Mouse (Mus musculus): ENCODE data around the gene Grwd1. TPM values are rescaled to one million over a fixed set of nuclear protein-coding genes. Genes with fewer than 3 reads are reported as not detected.
A peak's percentile ranks its signal among the peaks of the same experiment; 100 is the strongest.

The Grwd1 gene
- total RNA-seq, 2 experiments from 2014 or later = 8.6 to 12.5 TPM

DNA sequence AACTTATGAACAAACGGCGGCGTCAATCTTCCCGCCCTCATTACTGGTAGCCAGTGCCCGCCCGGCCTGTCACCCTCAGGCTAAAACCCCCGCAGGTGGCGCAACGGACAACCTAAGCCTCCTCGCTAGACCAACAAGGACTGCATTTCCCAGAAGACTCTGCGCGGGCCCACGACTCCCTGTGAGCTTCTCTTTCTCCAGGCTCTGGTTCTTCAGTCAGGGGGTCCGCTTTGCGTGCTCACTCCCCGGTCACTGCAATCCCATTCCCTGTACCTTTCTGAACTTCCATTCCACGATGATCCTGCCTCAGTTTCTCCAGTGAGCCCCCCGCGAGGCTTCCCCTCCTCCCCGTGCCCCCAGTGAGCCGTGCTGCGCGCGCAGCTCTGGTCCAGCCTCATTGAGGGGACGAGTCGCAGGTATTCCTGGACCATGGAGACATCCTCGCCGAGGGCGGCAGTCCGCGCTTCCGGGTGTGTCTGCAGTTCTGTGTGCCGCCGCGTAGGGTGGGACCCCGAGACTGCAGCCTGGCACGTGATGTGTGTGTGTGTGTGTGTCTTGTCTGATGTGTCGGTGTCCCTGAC, 47.1 kb downstream of the Grwd1 start, which contains the start of gene Lmtk3:
Gene Lmtk3, plus strand, starts transcription at position 228 of the 581 bp plus-strand sequence.
- DNase-seq = peak; percentile 34 to 41
- intact Hi-C loops (cut with DNase I) = no loop called here

GRCm38 (mm10) chr7:45782271-45782670, 48.5 kb downstream of the Grwd1 start:
- DNase-seq = no peak
- intact Hi-C loops (cut with DNase I) = no loop called here

DNA sequence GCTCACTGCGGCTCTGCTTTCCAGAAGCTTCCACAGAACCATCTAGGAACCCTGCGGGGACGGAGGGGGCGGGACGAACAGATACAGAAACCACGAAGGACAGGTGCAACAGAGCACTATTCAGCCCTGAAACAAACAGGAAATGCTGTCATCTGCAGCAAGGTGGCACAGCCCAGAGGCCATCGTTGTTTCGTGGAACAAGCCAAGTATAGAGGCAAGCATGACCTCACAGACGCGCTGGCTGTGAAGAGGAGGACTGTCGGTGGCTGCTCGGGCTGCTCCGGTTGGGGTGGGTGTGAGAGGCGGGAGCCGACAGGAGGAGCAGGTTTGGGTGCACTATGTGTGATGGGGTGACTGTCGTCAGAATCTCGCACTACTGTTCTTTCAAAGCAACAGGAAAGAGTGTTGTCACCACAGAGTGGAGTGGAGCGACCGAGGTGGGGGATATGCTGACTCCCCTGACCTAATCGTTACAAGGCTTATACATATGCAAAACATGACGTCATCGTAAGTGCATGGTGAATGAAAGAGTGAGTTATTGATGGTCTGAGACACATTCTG, 51.6 kb downstream of the Grwd1 start:
- DNase-seq = no peak
- intact Hi-C loops (cut with DNase I) = no loop called here

DNA sequence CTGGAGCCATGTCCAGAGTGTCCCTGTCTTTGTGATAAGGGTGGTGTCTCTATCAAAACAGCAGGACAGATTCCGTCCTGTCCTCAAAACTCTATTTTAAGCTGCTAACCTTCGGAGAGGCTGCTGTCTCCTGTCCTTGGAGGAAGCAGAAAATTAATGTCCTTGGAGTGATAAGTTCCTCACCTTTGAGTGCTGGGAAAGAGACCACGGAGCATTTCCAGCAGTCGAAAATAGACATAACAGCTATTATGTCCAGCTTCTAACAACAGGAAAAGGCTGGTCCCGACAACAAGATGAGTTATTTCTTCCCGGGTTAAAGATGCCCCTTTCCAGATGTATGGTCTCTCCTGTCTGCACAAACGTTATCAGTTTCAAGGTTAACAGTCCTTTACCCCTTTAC, 55.5 kb downstream of the Grwd1 start:
- intact Hi-C loops (cut with DNase I) = no loop called here
- DNase-seq = no peak

Other genes with a start within 250 kb of the Grwd1 start
- not detected for gene Fgf21, start 215.5 kb downstream of the Grwd1 start, total RNA-seq (2021)
- gene Fut1, start 213.7 kb downstream of the Grwd1 start, total RNA-seq (2021) = under 1 TPM in 1 of 2 experiments, not detected in 1; 0.12 TPM
- gene Izumo1, start 209.1 kb downstream of the Grwd1 start, total RNA-seq (2021) = under 1 TPM; 0.54 to 0.67 TPM
- 10 to 100 TPM; 42.6 to 42.8 TPM for gene Rasip1, start 203.5 kb downstream of the Grwd1 start, total RNA-seq (2021)
- gene Mamstr, start 191.0 kb downstream of the Grwd1 start, total RNA-seq (2021) = 1 to 10 TPM; 6.4 to 6.9 TPM
- under 1 TPM; 0.37 to 0.69 TPM for gene Fut2, start 164.6 kb downstream of the Grwd1 start, total RNA-seq (2021)
- under 1 TPM; 0.12 to 0.24 TPM for gene Ntn5, start 146.9 kb downstream of the Grwd1 start, total RNA-seq (2021)
- under 1 TPM in 1 of 2 experiments, not detected in 1; 0.12 TPM for gene Sec1, start 136.5 kb downstream of the Grwd1 start, total RNA-seq (2021)
- 1 to 10 TPM; 4.3 to 6.6 TPM for gene Car11, start 131.1 kb downstream of the Grwd1 start, total RNA-seq (2021)
- gene Dbp, start 125.9 kb downstream of the Grwd1 start, total RNA-seq (2021) = 10 to 100 TPM; 24.7 to 27.1 TPM
- gene Rpl18, start 115.5 kb downstream of the Grwd1 start, total RNA-seq (2021) = 100 to 1,000 TPM; 552 to 626 TPM
- gene Sphk2, start 112.9 kb downstream of the Grwd1 start, total RNA-seq (2021) = 10 to 100 TPM; 17.5 to 18.8 TPM
- gene Fam83e, start 109.7 kb downstream of the Grwd1 start, total RNA-seq (2021) = under 1 TPM; 0.17 to 0.24 TPM
- not detected for gene Spaca4, start 105.1 kb downstream of the Grwd1 start, total RNA-seq (2021)
- under 1 TPM in 1 of 2 experiments, not detected in 1; 0.12 TPM for gene Lmtk3, start 47.2 kb downstream of the Grwd1 start, total RNA-seq (2021)
- not detected for gene Sult2b1, start 46.3 kb downstream of the Grwd1 start, total RNA-seq (2021)
- 10 to 100 TPM; 73.9 to 77.1 TPM for gene Cyth2, start 16.4 kb downstream of the Grwd1 start, total RNA-seq (2021)
- under 1 TPM; 0.74 to 1.00 TPM for gene Kcnj14, start 6.2 kb downstream of the Grwd1 start, total RNA-seq (2021)
- 100 to 1,000 TPM; 103 to 109 TPM for gene Kdelr1, start 41.8 kb upstream of the Grwd1 start, total RNA-seq (2021)
- under 1 TPM; 0.34 to 0.41 TPM for gene Grin2d, start 47.4 kb upstream of the Grwd1 start, total RNA-seq (2021)
- not detected for gene Syngr4, start 65.8 kb upstream of the Grwd1 start, total RNA-seq (2021)
- 10 to 100 TPM; 77.4 to 79.3 TPM for gene Tmem143, start 66.0 kb upstream of the Grwd1 start, total RNA-seq (2021)
- gene Emp3, start 90.5 kb upstream of the Grwd1 start, total RNA-seq (2021) = 10 to 100 TPM; 25.7 to 32.4 TPM
- gene Ccdc114, start 93.1 kb upstream of the Grwd1 start, total RNA-seq (2021) = 1 to 10 TPM; 2.0 to 2.2 TPM
- gene Abcc6, start 199.4 kb upstream of the Grwd1 start, total RNA-seq (2021) = under 1 TPM; 0.05 TPM
- 10 to 100 TPM; 68.0 to 68.6 TPM for gene Nomo1, start 202.8 kb upstream of the Grwd1 start, total RNA-seq (2021)